Mouse (Mus musculus) liver, adult 2 months (tissue): ENCODE measurements around the gene Gm14862. TPM values are rescaled to one million over a fixed set of nuclear protein-coding genes. Genes with fewer than 3 reads are reported as not detected.

ENCODE experiments used
- DNase-seq: peaks from one replicate; pipeline ENCODE4 v3.0.0-alpha.2; 2011; ENCODE audit warnings: low read depth, low spot score; ENCODE audit errors: extremely low read depth
- H3K27ac ChIP-seq: fragments of 200-500 bp; replicated peaks from 2 replicates; pipeline ENCODE4 v1.5.1; 2012; ENCODE audit warnings: low read depth, mild to moderate bottlenecking, control low read depth, inconsistent platforms, low read length; ENCODE audit not compliant: insufficient read depth
- H3K27me3 ChIP-seq: fragments of 200-500 bp; 2 replicates; pipeline ENCODE4 v1.6.1; 2012; ENCODE audit warnings: mild to moderate bottlenecking, moderate library complexity, low read length, inconsistent platforms; ENCODE audit not compliant: control insufficient read depth, insufficient read depth
- H3K36me3 ChIP-seq: fragments of 200-500 bp; 2 replicates; pipeline ENCODE4 v1.6.1; 2012; ENCODE audit warnings: low read length, inconsistent platforms; ENCODE audit not compliant: control insufficient read depth, insufficient read depth
- H3K4me1 ChIP-seq: fragments of 200-500 bp; 2 replicates; pipeline ENCODE4 v1.6.1; 2011; ENCODE audit warnings: low read length; ENCODE audit not compliant: control insufficient read depth, insufficient read depth
- H3K4me3 ChIP-seq: fragments of 200-500 bp; 2 replicates; pipeline ENCODE4 v1.5.1; 2011; ENCODE audit warnings: low read depth, mild to moderate bottlenecking, control low read depth, low read length, moderate library complexity; ENCODE audit not compliant: insufficient read depth
- H3K79me2 ChIP-seq: fragments of 200-500 bp; 2 replicates; pipeline ENCODE4 v1.6.1; 2012; ENCODE audit warnings: inconsistent platforms, mild to moderate bottlenecking, low read length, moderate library complexity; ENCODE audit not compliant: control insufficient read depth, insufficient read depth
- H3K9ac ChIP-seq: fragments of 200-500 bp; 2 replicates; pipeline ENCODE4 v1.6.1; 2012; ENCODE audit warnings: low read depth, mild to moderate bottlenecking, control low read depth, inconsistent platforms, low read length
- CTCF ChIP-seq: fragments of 200-500 bp; IDR thresholded peaks from 2 replicates; pipeline ENCODE4 v1.5.1; 2011; ENCODE audit warnings: low read depth, low read length, control low read depth
- POLR2A ChIP-seq: fragments of 200-500 bp; IDR thresholded peaks from 2 replicates; pipeline ENCODE4 v1.6.1; 2011; ENCODE audit warnings: low read length, control low read depth; ENCODE audit not compliant: insufficient read depth; ENCODE audit errors: extremely low read depth
- WGBS: fragments of 180-500 bp; shearing (Covaris S2); methylation state at CpG from one replicate; pipeline ENCODE4 v1.1.7; 2018; 5-methylcytosine and 5-hydroxymethylcytosine counted together
- polyA plus RNA-seq: library from polyadenylated mRNA; depleted of rRNA; stranded (reverse); fragments of >200 nt; gene quantifications from 2 replicates; pipeline ENCODE4 v1.2.3, GENCODE M21; 2012
- total RNA-seq: library from RNA; depleted of rRNA; stranded (reverse); fragments of >200 nt; gene quantifications from 2 replicates; pipeline ENCODE4 v1.2.3, GENCODE M21; 2014

Gene Gm14862
- total and polyA plus RNA-seq, 2 experiments: not detected

DNA sequence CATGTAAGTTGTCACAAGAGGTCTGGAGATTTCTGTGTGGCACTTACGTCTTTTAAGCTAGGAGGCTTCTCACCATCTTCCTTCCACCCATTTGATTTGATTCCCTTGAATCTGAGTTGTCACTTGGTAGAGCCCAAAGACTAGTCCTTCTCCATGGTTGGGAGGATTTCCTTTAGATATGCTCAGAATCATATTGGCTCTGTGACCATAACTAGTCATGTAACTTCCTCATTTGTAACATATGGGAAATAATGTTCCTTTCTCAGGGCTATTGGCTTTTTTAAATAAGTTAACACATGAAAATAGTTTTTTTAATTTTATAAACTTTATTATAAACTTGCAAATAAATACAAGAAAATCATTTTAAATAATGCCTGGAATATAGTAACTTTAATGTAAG, 2.6 kb upstream of the Gm14862 start:
- H3K36me3 ChIP-seq: no peaks in the 10 kb centered on the region
- no peaks in the 10 kb centered on the region for H3K27me3 ChIP-seq
- H3K4me3 ChIP-seq: no peak overlapping the region
- H3K27ac ChIP-seq: no peak overlapping the region
- H3K4me1 ChIP-seq: no peaks in the 10 kb centered on the region
- H3K9ac ChIP-seq: no peak overlapping the region
- TF ChIP-seq CTCF (no peak), POLR2A (no peak)
- WGBS: 92% methylated on average over 1 of the region's 1 CpGs
- H3K79me2 ChIP-seq: no peaks in the 10 kb centered on the region
- no peak for DNase-seq

DNA sequence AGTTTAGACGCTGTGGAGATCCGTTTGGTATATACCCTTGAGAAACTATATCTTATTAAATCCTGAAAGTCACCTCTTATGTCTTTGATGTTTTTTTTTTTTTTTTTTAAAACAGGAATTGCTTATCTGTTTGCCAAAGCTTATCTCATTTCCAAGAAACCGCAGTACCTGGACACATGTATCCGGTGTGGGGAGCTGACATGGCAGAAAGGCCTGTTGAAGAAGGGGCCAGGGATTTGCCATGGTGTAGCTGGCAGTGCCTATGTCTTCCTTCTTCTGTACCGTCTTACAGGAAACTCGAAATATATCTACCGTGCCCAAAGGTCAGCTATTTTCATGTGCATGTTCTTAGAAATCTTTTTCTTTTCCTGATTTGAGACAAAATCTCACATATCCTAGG, 1.1 kb upstream of the Gm14862 start:
- Histone ChIP-seq H3K79me2 (no peaks in the 10 kb centered on the region), H3K27me3 (no peaks in the 10 kb centered on the region), H3K27ac (no peak overlapping the region), H3K36me3 (no peaks in the 10 kb centered on the region), H3K4me1 (no peaks in the 10 kb centered on the region), H3K4me3 (no peak overlapping the region), H3K9ac (no peak overlapping the region)
- no peak for TF ChIP-seq CTCF
- TF ChIP-seq POLR2A: no peak
- no peak for DNase-seq
- WGBS: 66% methylated on average over 7 of the region's 7 CpGs

DNA sequence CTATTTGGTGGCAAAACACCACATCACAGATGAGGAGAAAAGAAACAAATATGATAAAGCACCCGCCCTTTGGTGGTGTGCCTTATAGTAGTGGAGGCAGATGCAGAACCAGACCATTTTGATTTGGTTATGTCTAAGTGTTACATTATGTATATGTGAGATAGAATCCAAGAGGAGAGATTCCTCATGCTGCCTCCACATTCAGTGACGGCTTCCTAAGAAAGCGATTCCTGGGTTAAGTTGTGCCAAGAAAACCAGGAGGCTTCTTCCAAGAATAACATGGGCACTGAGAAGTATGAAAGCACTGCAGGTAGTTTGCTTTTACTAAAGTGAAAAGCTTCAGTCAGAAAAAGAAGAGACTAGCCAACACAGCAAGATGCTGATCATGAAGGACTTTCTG, 1.8 kb downstream of the Gm14862 start:
- no peak overlapping the region for H3K9ac ChIP-seq
- TF ChIP-seq CTCF (no peak), POLR2A (no peak)

DNA sequence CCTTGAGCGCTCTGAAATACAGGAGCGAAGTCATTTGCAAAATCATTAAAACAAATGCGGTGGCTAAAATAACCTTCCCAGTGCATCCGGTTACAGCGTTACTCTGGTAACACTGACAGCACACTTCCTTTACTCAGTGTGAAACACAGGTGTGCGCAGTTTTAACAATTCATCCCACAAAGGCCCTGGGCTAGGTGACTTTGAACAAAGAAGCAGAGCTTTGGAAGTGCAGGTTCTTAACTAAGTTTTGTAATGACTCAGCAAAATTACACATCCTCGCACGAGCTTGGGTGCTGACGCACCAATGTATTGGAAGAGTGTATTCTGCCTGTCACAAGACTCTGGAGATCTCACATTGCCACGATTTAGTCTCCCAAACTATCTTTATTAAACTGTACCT, 2.7 kb downstream of the Gm14862 start:
- Histone ChIP-seq H3K4me1 (no peaks in the 10 kb centered on the region; the same call in 1 of the 2 replicates), H3K27me3 (no peaks in the 10 kb centered on the region), H3K4me3 (no peak overlapping the region), H3K79me2 (no peaks in the 10 kb centered on the region), H3K36me3 (no peaks in the 10 kb centered on the region), H3K9ac (no peak overlapping the region), H3K27ac (no peak overlapping the region)
- no peak for DNase-seq
- 80% methylated on average over 10 of the region's 10 CpGs for WGBS
- TF ChIP-seq POLR2A (no peak), CTCF (no peak)

More for the DNA sequence above, 1.8 kb downstream of the Gm14862 start:
- DNase-seq: no peak
- H3K4me1 ChIP-seq: no peaks in the 10 kb centered on the region; the same call in 1 of the 2 replicates
- H3K27me3 ChIP-seq: no peaks in the 10 kb centered on the region
- H3K4me3 ChIP-seq: no peak overlapping the region
- no peaks in the 10 kb centered on the region for H3K79me2 ChIP-seq
- no peaks in the 10 kb centered on the region for H3K36me3 ChIP-seq
- no peak overlapping the region for H3K27ac ChIP-seq
- 100% methylated on average over 3 of the region's 3 CpGs for WGBS

DNA sequence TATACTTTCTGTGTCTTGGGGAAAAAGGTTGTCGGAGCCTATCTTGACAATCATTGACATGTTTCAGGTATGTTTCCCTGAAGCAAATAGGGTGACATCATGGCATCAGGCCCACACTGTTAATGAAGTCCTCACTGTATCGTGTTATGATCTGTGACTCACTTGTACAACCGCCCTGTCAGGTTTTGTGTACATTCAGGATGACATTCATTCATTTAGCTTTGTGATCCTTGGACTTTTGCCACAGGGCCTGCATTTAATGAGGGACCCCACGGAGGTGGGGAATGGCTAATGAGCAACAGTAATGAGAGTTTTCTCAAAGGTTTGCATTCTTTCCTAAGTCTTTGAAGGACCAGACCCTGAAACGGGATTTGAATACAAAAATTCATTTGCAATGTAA, 7.8 kb downstream of the Gm14862 start:
- H3K27ac ChIP-seq: no peak overlapping the region
- H3K79me2 ChIP-seq: no peaks in the 10 kb centered on the region
- no peaks in the 10 kb centered on the region; the same call in 1 of the 2 replicates for H3K4me1 ChIP-seq
- no peak for DNase-seq
- H3K4me3 ChIP-seq: no peak overlapping the region
- H3K27me3 ChIP-seq: no peaks in the 10 kb centered on the region
- H3K9ac ChIP-seq: no peak overlapping the region
- 85% methylated on average over 5 of the region's 5 CpGs for WGBS
- no peaks in the 10 kb centered on the region for H3K36me3 ChIP-seq
- TF ChIP-seq POLR2A (no peak), CTCF (no peak)

DNA sequence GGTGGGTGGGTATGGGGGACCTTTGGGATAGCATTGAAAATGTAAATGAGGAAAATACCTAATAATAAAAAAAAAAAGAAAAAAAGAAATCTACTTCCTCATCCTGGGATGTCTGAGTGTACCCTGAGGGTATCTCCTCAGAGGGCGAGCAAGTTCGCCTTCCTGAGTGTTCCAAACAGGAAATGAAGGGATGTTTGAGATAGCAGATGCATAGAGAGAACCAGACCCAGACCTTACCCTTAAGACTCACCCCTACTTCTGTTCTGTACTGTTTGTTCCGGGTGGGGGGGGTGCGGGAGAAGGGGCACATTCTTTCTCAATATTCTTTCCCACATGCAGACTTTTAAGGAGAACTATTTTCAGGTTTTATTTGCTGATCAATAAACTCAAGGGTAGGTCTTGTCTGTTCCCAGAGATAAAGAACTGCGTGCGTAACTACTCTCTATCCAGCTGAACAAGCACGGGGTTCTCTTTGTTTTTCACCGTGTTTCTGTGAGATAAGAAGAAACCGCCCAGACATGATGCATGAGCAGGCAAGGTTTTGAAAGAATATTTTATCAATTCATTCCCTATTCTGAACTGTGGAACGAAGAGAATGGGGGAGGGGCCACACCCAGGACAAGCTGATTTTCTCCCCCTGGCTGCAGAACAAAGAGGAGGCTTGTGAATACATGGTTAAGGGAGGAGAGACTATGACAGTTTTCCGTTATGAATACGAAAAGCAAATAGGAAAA, 11.9 kb downstream of the Gm14862 start:
- no peak for DNase-seq
- Histone ChIP-seq H3K9ac (no peak overlapping the region), H3K27me3 (no peaks in the 10 kb centered on the region), H3K27ac (no peak overlapping the region), H3K36me3 (no peaks in the 10 kb centered on the region), H3K4me1 (no peaks in the 10 kb centered on the region), H3K79me2 (no peaks in the 10 kb centered on the region), H3K4me3 (no peak overlapping the region)
- TF ChIP-seq CTCF: no peak
- TF ChIP-seq POLR2A: no peak
- WGBS: 40% methylated on average over 12 of the region's 12 CpGs
